Mouse (Mus musculus) kidney, embryonic 14.5 days (tissue): Measurements from ENCODE around the gene Stxbp4. TPM values are rescaled to one million over a fixed set of nuclear protein-coding genes. Genes with fewer than 3 reads are reported as not detected.

Source experiments
- ATAC-seq: fragments of 200-750 bp; cut with Nextera tagmentation; 2 replicates; pipeline ENCODE4 v1.8.0; 2017; ENCODE audit warnings: moderate number of reproducible peaks, mild to moderate bottlenecking, moderate TSS enrichment, moderate library complexity; ENCODE audit not compliant: low FRiP score, low TSS enrichment
- H3K27ac ChIP-seq: fragments of 300-500 bp; sonication (generic); 2 replicates; pipeline ENCODE4 v1.5.1; 2014; ENCODE audit warnings: low read depth, mild to moderate bottlenecking, low read length, moderate library complexity, mixed read lengths
- H3K27me3 ChIP-seq: fragments of 300-500 bp; sonication (generic); 2 replicates; pipeline ENCODE4 v1.6.1; 2014; ENCODE audit warnings: mild to moderate bottlenecking, low read length; ENCODE audit not compliant: control insufficient read depth, insufficient read depth
- H3K36me3 ChIP-seq: fragments of 300-500 bp; sonication (generic); 2 replicates; pipeline ENCODE4 v1.6.1; 2014; ENCODE audit warnings: low read length, mixed read lengths; ENCODE audit not compliant: control insufficient read depth, insufficient read depth
- H3K4me1 ChIP-seq: fragments of 300-500 bp; sonication (generic); 2 replicates; pipeline ENCODE4 v1.6.1; 2014; ENCODE audit warnings: low read length, mixed read lengths; ENCODE audit not compliant: control insufficient read depth, insufficient read depth
- H3K4me2 ChIP-seq: fragments of 300-500 bp; sonication (generic); replicated peaks from 2 replicates; pipeline ENCODE4 v1.6.1; 2014; ENCODE audit warnings: low read depth, mild to moderate bottlenecking, low read length
- H3K4me3 ChIP-seq: fragments of 300-500 bp; sonication (generic); 2 replicates; pipeline ENCODE4 v1.5.1; 2014; ENCODE audit warnings: mild to moderate bottlenecking, low read length
- H3K9ac ChIP-seq: fragments of 300-500 bp; sonication (generic); 2 replicates; pipeline ENCODE4 v1.6.1; 2014; ENCODE audit warnings: low read depth, mild to moderate bottlenecking, low read length, moderate library complexity
- H3K9me3 ChIP-seq: fragments of 300-500 bp; sonication (generic); 2 replicates; pipeline ENCODE4 v1.6.1; 2016; ENCODE audit warnings: low read length; ENCODE audit not compliant: control insufficient read depth
- WGBS: fragments of 180-500 bp; shearing (Covaris S2); extraction: QIAGEN DNeasy Blood & Tissue Kit; methylation state at CpG from one replicate; pipeline ENCODE4 v1.1.7; 2014; 5-methylcytosine and 5-hydroxymethylcytosine counted together
- polyA plus RNA-seq: library from polyadenylated mRNA; unstranded; fragments of >200 nt; fragmentation: Nextera tagmentation; extraction: Ambion mirVana; gene quantifications from 2 replicates; pipeline ENCODE4 v1.2.1, GENCODE M21; 2014

Gene Stxbp4
- polyA plus RNA-seq, 1 experiment from 2014 or later = 29.3 TPM

GRCm38 (mm10) chr11:90484750-90485637 lies 152.9 kb downstream of the Stxbp4 start:
- Histone ChIP-seq H3K4me1 (no peaks in the 10 kb centered on the region), H3K27me3 (no peaks in the 10 kb centered on the region), H3K4me3 (no peak overlapping the region), H3K36me3 (peaks cover 3% of the 10 kb centered on the region; the same call in 1 of the 2 replicates), H3K9ac (no peak overlapping the region), H3K27ac (no peak overlapping the region), H3K4me2 (no peak overlapping the region), H3K9me3 (no peaks in the 10 kb centered on the region)
- 88% methylated on average over 14 of the region's 14 CpGs for WGBS
- no peak for ATAC-seq

GRCm38 (mm10) chr11:90483766-90484165 lies 154.1 kb downstream of the Stxbp4 start:
- H3K9me3 ChIP-seq = no peaks in the 10 kb centered on the region
- H3K27ac ChIP-seq = no peak overlapping the region
- no peaks in the 10 kb centered on the region for H3K4me1 ChIP-seq
- no peak for ATAC-seq
- 88% methylated on average over 3 of the region's 3 CpGs for WGBS
- peaks cover 3% of the 10 kb centered on the region; the same call in 1 of the 2 replicates for H3K36me3 ChIP-seq
- H3K4me3 ChIP-seq = no peak overlapping the region
- H3K9ac ChIP-seq = no peak overlapping the region
- no peaks in the 10 kb centered on the region for H3K27me3 ChIP-seq
- no peak overlapping the region for H3K4me2 ChIP-seq

- Histone ChIP-seq H3K36me3 (no peaks in the 10 kb centered on the region), H3K4me2 (no peak overlapping the region), H3K27ac (no peak overlapping the region), H3K9ac (no peak overlapping the region), H3K4me3 (no peak overlapping the region), H3K27me3 (no peaks in the 10 kb centered on the region), H3K9me3 (no peaks in the 10 kb centered on the region), H3K4me1 (no peaks in the 10 kb centered on the region)
- ATAC-seq = no peak
- 49% methylated on average over 1 of the region's 1 CpGs for WGBS
Measured at GRCm38 (mm10) chr11:90481828-90482227, 156.1 kb downstream of the Stxbp4 start.

GRCm38 (mm10) chr11:90470271-90470670 lies 167.6 kb downstream of the Stxbp4 start:
- Histone ChIP-seq H3K27me3 (no peaks in the 10 kb centered on the region), H3K36me3 (no peaks in the 10 kb centered on the region), H3K4me3 (no peak overlapping the region), H3K27ac (no peak overlapping the region), H3K4me2 (no peak overlapping the region), H3K4me1 (no peaks in the 10 kb centered on the region), H3K9me3 (no peaks in the 10 kb centered on the region), H3K9ac (no peak overlapping the region)
- ATAC-seq = no peak
- 88% methylated on average over 4 of the region's 4 CpGs for WGBS

- Histone ChIP-seq H3K4me1 (no peaks in the 10 kb centered on the region), H3K9ac (no peak overlapping the region), H3K36me3 (no peaks in the 10 kb centered on the region), H3K27ac (no peak overlapping the region), H3K4me2 (no peak overlapping the region), H3K4me3 (no peak overlapping the region), H3K27me3 (no peaks in the 10 kb centered on the region), H3K9me3 (no peaks in the 10 kb centered on the region)
- 75% methylated on average over 10 of the region's 10 CpGs for WGBS
- no peak for ATAC-seq
Measured at GRCm38 (mm10) chr11:90464046-90464595, 173.8 kb downstream of the Stxbp4 start.

GRCm38 (mm10) chr11:90460458-90460857 lies 177.4 kb downstream of the Stxbp4 start:
- no peak for ATAC-seq
- Histone ChIP-seq H3K4me2 (no peak overlapping the region), H3K9ac (no peak overlapping the region), H3K27me3 (no peaks in the 10 kb centered on the region), H3K9me3 (no peaks in the 10 kb centered on the region), H3K36me3 (no peaks in the 10 kb centered on the region), H3K4me1 (peaks cover 4% of the 10 kb centered on the region; the same call in 1 of the 2 replicates), H3K27ac (no peak overlapping the region), H3K4me3 (no peak overlapping the region)
- 89% methylated on average over 3 of the region's 3 CpGs for WGBS

- ATAC-seq = no peak
- Histone ChIP-seq H3K9me3 (no peaks in the 10 kb centered on the region), H3K4me3 (no peak overlapping the region), H3K4me2 (no peak overlapping the region), H3K36me3 (no peaks in the 10 kb centered on the region), H3K9ac (no peak overlapping the region), H3K27ac (no peak overlapping the region), H3K4me1 (no peaks in the 10 kb centered on the region), H3K27me3 (no peaks in the 10 kb centered on the region)
- WGBS = 68% methylated on average over 3 of the region's 3 CpGs
Measured at GRCm38 (mm10) chr11:90452134-90452533, 185.8 kb downstream of the Stxbp4 start.

GRCm38 (mm10) chr11:90451506-90451905 lies 186.4 kb downstream of the Stxbp4 start:
- 89% methylated on average over 5 of the region's 5 CpGs for whole genome bisulfite sequencing
- no peak overlapping the region for H3K4me2 ChIP-seq
- no peak overlapping the region for H3K4me3 ChIP-seq

GRCm38 (mm10) chr11:90442462-90442861 lies 195.4 kb downstream of the Stxbp4 start:
- Histone ChIP-seq H3K27me3 (no peaks in the 10 kb centered on the region), H3K27ac (no peak overlapping the region), H3K36me3 (no peaks in the 10 kb centered on the region), H3K9ac (no peak overlapping the region), H3K4me2 (no peak overlapping the region), H3K4me3 (no peak overlapping the region), H3K4me1 (no peaks in the 10 kb centered on the region), H3K9me3 (no peaks in the 10 kb centered on the region)
- 79% methylated on average over 2 of the region's 2 CpGs for WGBS
- no peak for ATAC-seq

More at GRCm38 (mm10) chr11:90451506-90451905, 186.4 kb downstream of the Stxbp4 start:
- Histone ChIP-seq H3K9ac (no peak overlapping the region), H3K27me3 (no peaks in the 10 kb centered on the region), H3K27ac (no peak overlapping the region), H3K9me3 (no peaks in the 10 kb centered on the region), H3K4me1 (no peaks in the 10 kb centered on the region), H3K36me3 (no peaks in the 10 kb centered on the region)
- ATAC-seq = no peak
